Mouse (Mus musculus): ENCODE measurements around the gene Pirt.

Gene Pirt

DNA sequence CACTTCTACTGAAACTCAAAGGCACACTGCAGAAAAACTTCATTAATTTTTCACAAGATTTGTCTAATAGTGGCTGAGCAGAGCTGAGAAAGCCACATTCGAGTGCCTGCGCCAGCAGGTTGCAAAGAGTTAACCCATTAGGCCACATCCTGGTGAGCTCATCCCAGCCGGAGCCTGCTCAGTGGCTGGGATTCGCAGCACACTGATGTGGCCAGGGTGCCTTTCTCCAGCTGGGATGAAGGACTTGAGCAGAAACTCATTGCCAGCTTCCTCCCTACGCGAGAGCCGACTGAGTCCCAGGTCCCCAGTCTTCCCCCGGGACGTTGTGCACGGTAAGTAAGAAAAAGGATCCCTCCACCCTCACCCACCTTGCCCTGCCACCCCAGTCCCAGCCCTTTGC lies at the start of gene Pirt:
TSS of gene Pirt (plus strand) at position 171 of the 400 bp plus-strand sequence.
- no peak for DNase-seq (ENCODE audit: low spot score)

DNA sequence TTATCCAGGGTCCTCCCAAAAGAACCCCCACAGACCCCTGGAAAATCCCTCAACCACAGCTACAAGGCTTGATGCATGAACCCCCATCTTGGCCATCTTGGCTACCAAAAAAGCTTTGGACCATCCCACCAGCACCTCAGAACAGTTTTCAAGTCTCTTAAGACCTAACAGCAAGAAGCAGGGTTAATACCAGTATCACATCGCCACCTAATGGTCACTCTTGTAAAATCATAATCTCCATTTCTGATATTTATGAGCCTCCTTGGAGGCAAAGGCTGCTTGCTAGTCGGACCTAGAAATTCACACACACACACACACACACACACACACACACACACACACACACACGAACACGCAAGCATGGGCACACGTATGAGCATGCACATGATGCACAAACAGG lies 40.1 kb upstream of the Pirt start:
- DNase-seq (ENCODE audit: low spot score), result no peak

DNA sequence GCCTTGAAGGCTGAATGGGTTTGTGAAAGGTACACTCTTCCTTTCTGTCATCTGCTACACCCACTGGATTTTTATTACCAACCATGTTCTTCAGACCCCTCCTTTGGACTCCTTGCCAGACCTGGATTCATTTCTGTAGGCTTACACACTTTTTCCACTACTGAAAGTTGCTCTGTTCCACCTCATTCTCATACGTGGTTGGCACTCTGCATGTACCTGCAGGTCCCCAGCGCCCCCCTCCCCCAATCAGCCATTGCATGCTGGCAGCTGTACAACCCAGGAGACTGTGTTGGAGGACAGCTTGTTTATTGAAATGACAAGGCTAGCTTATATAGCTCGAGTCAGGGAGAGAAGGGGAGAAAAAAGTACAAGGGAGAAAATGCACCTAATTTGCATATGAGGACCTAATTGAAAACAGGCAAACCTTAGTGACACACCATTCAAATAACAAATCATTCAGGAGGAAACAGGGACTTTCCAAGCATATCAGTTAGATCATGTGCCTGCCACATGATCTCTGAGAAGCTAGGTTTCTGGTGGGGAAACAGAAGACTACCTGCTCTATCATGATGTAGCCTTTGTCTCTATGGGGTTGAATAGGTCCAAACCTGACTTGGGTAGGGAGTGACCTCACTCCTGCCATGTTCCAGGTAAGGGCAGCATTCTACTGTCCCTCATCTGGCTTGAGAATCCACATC lies 38.9 kb upstream of the Pirt start:
- DNase-seq (ENCODE audit: low spot score), result no peak

DNA sequence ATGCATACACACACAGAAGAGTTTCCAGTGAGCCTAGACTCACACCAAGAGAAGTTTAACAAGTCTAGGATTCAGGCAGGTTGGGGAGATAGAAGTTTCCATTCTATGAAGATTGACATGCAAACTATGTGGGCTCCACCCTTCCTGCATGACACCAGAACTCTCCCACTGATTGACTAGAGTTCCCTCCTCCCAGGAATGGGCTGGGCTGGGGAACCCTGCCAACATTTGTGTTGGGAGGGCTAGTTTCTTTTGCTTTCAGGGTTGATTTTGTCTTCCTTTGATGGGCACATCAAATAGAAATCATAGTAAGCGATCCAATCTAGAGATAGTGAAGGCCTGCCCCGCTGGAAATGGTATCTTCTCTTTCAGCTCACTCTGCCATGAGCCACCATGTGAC lies 30.5 kb upstream of the Pirt start:
- DNase-seq (ENCODE audit: low spot score), result no peak

DNA sequence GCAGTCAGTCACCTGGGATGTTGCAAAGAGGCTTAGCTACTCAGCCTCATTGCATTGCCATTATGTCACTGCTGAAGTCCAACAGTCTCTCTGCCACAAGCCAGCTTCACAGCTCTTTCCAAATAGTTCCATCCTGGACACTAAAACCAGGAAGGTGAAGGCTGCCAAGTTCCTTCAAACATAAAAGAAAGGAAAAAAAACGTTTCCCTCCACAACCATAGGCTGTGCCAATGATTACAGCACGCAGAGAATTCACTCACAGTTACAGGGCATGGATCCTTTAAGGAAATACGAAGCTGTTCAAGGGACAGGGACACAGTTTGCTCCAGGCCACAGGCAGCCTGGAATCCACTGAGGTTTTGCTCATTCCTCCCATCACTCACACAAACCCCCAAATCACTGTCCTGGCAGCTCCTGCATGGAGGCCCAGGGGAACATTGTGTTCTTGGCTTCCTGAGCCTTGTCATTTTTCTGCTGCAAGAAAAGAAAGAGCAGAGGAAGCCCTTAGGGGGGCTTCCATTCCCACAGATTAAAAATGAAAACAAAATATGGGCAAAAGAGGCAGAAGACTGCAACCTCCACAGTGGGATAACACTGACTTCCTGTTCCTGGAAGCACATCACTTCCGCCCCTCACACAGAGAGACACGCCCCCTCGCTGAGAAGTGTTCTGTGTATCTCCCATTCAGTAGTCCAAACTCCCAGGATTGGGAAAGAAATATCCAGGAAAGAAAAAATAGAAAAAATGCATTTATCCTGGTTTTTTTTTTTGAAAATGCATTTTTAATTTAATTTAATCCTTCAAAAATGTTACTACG lies 29.3 kb upstream of the Pirt start:
- DNase-seq (ENCODE audit: low spot score), result no peak

DNA sequence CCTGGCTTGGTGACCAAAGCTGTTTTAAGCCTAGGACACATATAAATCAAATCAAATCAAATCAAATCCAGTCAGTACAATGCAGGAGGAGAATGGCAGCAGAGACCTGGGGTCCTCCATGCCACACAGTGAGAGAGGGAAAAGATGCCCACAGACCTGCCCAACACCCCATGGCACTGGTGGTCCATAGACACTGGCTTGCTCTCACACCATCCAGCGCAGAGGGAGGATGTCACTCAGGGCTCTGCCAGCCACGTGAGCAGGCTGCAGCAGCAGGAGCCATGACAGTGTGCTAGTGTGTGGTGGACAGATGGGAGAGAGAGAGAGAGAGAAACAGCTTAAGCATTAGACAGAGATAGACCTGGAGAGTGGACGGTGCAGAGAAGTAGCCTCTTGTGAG lies 19.2 kb upstream of the Pirt start:
- no peak for DNase-seq (ENCODE audit: low spot score)

DNA sequence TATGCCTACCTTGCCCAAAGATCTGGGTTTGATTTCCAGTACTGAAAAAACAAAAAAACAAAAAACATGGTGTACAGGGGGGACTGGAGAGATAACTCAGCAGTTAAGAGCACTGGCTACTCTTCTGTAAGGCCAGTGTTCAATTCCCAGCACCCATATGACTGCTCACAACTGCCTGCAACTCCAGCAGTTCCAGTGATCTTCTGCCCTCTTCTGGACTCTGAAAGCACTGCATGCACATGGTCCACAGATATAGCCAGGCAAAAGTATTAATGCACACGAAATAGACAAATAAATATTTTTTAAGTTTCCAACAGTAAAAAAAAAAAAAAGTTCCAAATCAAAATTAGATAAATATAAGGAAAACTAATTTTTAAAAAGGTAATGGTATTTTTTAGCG lies 13.0 kb upstream of the Pirt start:
- DNase-seq (ENCODE audit: low spot score), result no peak

DNA sequence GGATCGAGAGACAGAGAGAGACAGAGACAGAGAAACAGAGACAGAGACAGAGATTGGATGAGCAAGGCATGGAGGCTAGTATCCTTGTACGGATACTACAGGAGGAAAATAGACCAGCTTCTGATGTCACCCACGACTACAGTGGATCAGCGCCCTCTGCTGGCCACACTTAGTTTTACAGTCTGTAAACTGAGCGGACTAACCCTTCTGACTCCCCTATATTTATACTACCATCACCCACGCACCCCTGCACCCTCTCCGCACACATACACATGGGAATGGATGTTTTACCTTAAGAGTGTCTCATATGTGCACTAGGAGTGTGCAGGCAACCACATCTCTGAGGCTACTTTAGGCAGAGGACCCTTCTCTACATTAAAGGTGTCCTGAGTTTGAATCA lies 12.4 kb upstream of the Pirt start:
- DNase-seq (ENCODE audit: low spot score), result peak; percentile 5

DNA sequence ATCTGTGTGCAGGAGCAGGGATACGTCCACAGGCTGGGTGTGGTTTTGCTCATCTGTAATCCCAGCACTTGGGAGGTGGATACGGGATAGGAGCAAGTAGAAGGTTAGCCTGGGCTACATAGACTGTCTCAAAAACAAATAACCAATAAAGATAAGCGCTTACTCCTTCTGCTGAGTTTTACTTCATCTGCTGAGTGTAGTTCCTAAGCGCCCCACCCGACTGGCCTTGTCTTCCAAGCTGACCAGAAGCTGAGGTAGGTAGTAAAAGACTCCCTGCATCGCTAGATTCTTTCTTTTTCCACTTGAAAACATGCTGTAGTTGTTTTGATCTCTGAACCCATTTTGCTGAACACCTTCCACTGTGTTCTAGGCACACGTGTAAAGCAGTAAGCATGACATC lies 9.0 kb upstream of the Pirt start:
- no peak for DNase-seq (ENCODE audit: low spot score)

DNA sequence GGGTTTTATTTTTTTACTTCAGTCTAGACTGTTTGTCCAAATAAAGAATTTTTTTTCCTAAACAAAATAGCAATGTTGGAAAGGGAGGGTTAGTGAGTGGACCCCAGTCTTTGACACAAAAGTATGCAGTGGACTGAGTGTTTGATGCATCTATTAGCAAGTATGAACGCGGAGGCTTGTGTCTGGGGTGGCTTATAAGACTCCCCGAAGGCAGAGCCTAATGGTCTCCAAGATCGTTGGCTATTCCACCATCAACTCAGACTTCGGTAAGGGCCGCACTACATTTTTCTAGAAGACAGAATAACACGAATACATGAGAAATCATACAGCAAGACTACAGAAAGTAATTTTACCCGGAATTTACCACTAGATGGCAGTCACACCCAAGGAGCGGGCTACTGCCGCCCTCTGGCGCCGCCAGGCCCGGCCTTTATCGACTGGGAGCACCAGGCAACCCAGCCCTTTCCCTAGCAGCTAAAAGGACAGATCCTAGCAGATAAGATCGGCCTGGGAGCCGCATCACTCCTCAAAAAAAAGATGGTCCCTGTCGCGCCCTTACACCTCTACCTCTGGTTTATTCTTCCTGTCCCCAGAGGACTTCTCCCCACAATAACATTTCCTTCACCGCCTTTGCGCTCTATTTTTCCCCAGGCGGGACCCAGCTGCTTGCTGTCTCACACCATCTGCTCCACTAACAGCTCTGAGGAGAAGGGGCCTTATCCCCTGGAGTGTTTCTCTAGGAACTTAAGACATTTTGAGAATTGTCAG lies 6.0 kb upstream of the Pirt start:
- DNase-seq (ENCODE audit: low spot score), result peak; percentile 32

DNA sequence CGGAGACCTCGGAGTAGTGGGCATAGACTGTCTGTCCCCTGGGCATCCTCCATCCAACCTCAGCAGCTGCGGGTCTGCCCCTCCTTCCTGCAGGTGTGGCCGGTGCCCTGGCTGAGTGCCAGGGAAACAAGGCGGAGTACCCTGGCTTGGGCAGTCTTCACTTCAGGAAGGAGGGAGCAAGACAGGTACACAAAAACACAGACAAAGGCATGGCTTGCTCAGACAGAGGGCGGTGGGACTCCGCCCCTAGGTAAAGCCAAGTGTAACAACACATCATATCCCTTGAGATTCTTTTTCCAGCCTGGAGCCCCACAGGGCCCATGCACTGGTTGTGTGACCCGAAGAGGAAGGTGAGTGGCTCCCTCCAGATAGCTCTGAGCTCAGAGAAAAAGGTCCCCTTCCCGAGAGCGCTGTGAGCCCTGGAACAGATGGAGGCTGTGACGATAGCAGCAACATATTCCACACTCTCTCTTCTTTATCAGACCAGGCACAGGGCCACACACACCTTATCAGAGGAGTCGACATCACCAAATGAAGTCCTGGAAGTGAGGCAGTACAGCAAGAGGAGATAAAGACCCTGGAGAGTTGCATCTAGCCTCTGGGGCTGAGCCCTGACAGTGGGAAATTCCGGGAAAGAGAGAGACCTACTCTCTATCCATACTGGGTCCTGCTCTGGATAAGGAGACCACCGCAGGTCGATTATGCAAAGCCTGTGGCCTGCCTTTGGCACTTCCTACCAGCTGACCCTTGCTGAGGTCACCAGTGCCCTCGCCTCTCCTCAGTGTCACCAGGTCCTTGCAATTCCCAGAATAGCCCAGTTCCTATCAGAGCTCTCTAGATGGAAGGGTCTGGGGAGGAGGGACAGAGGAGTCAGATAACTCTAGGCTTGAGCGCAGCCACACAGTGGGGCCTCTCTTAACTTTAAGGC lies 1.0 kb downstream of the Pirt start:
- DNase-seq (ENCODE audit: low spot score), result no peak

DNA sequence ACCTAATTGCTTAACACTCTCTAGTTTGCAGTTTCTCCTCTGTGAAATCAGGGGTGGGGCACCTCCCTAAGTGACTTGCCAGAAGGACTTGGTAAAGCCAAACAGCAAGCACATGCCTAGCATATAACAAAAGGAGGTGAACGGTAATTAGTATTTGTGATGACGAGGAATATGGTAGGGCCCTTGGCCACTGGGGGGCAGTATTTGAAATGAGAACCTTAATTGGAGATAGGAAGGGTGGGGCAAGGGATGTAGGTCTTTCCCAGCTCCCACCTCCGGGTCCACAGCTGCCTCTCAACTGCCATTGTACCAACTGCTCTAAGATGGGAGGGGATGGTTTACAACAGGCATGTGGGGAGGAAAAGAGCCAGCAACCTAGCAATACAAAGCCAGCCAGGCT lies 2.5 kb downstream of the Pirt start:
- no peak for DNase-seq (ENCODE audit: low spot score)

DNA sequence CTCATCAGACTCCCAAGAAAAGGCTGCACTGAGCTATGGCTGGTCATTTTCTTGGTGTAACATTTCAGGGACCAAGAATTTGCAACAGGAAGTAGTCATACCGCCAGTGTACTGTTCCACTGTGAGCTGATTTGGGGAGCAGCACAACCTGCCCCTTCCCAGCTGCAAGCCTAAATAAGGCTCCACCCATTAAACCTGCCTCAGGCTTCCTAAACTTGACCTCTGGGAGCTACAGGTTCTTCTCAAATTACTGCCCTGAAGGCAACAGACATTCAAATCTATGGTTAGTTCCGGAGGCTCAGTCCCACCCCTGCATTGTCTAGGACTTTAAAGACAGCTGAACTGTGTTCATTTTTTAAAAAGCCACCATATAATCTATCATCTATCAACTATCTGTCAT lies 8.2 kb downstream of the Pirt start:
- DNase-seq (ENCODE audit: low spot score), result no peak

DNA sequence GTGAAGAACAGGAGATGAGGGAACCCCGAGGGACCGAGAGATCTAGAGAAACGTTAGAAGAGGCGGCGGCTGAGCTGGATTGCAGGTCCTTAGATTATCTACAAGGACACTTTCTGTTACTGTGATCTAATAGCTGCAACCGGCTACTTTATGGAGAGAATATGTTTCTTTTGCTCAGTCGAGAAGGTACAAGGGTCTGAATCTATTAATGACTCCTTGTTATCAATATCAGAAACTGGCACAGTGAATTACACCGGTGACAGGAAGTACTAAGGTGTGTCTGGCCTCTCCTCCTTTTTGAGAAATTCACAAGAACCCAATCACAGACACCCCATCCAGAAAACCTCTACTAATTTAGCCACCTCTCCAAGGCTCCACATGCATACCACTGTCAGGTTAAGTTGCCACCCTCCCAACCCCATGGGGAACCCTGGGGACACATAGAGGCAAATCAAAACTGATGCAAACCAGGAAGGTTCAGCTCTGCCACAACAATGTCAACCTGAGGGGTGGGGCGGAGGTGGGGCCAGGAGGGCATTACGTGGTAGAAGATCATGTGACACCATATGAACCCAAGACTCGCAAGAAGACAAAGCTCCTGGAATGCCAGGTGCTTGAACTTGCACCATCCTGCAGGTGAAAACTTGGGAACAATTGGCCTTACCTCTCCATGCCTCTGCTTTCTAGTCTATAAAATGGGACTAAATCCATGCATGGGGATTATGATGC lies 12.5 kb downstream of the Pirt start:
- DNase-seq (ENCODE audit: low spot score), result no peak

DNA sequence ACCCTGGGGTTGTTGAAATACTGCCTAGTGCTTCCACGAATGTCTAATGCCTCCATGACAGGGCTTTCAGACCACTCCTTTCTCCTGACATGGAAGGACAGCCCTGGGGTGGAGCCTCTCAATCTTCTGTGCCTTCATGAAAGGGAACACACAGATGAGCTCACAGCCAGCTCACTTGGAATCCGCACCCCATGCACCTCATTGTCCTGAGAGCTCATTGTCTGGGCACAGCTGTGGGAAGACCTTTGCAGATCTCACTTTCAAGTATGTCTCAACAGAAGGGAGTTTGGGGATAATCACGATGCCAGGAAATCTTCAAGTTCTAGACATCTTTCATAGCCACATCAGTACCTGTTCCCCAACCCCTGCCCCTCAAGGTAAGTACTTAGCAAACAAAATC lies 16.5 kb downstream of the Pirt start:
- no peak for DNase-seq (ENCODE audit: low spot score)

DNA sequence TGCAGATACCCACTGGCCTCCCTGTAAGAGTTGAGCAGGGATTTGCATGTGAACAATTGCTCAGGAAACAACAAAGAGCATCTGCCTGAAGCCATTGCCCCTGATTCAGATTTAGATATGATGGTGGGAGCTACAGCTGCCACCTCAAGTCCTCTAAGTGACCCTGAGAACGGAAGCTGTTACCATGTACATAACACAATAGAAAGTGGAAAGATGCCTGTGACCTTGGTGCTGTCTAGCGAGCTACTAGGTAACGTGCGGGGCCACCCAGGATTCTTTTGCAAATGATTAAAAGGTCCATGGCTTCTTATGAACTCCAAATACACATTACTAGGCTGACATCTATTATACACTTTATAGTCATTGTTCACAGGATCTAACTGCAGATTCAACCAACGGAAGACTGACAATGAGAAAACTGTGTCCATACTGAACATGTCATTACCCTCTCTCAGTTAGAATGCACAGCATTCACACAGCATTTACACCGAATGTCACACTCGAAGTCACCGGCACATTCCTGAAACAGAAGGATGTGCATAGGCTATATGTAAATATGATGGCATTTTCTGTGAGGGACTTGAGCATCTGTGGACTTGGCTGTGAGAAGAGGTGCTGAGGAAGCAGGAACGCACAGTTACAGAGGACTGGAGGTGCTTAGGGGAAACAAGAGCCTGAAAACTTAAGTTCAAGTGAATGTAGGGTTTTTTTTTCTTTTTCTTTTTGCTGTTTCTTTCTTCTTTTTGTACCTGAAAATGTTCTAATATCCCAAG lies 21.2 kb downstream of the Pirt start:
- DNase-seq (ENCODE audit: low spot score), result no peak

DNA sequence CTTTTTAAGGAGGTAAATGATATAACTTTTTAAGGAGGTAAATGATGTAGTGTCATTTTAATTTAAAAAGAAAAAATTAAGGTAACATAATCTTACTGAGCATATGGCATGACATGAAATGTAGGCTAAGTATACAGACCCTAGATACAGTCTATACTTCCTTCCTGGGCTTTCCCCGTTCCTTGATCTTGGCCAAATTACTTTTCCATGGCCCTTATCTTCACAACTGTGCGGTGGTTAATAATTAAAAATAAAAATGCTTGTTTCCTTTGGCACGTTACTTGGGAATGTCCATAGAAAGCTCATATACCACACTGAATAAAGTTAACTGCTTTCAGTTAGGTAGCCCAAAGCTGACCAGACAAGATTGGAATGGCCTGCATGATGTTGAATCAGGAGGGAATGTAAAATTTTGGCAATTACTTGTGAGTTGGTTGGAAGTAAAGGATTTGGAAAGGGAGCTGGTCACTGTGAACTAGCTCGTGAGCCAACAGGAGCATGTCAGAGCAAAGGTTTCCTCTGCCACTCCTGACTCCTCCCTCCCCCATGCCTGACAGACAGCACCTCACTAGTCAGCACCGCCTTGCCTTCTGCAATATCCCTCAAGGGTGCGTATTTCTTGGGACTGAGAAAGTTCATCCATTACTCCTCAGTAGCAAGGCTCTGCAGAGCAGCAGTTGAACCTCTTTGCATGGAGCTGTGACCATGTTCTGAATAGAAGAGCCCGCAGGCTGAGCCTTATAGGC lies 22.8 kb downstream of the Pirt start:
- DNase-seq (ENCODE audit: low spot score), result no peak

DNA sequence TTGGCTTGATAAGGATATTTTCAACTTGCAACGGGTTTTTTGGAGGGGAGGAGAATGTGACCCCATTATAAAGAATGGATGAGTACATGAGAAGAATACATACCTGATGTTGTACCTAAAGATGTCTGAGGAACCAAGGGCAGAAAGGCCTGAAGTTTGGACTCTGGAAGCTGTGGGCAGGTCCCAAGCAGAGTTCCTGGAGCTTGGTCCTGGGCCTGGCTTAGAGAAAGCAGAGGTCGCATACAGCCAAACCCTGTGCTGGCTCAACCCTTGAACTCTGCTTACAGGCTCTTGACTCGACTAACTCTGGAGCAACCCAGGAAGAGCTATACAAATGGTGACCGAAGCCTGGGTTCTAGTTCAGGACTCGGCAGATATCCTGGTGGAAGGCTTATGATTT lies 30.2 kb downstream of the Pirt start:
- DNase-seq (ENCODE audit: low spot score), result no peak

DNA sequence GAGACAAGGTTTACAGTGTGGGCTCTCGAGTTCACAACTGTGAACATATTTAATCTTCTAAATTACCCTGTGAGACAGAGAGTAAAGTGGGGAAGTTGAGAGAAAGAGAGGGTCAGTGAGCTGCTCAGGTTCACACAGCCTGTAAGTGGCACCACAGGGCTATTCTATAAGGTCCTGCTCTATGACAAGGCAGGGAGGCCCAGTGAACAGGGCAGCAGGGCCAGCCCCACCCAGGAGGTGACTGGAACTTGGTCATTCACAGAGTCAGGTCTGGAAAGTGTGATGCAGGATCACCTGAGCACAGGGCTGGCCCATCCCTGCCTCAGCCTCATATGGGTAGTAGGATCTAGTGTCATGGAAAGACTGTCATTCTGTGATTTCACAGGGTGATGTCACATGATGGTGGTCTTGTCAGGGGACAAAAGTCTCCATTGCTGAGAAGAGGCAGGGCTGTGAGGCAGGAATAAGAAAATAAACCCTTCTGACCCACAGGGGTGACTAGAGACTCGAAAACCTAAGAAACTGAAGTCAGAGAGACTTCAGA lies 33.5 kb downstream of the Pirt start:
- DNase-seq (ENCODE audit: low spot score), result no peak
